Comparison of ENCODE assay signal across 7 mouse cellular contexts in genomic region chr1:44147563-44148381, GRCm38 (mm10). TPM values are rescaled to one million over a fixed set of nuclear protein-coding genes. Genes with fewer than 3 reads are reported as not detected.
DNase-seq lines count a peak whose midpoint lies in the region; ATAC-seq lines count a peak whose summit lies in the region.

Ercc5 (plus strand) TSS chr1:44147744.

- H3K9me3 ChIP-seq in intestine, embryonic 16.5 days (ENCODE audit: control insufficient read depth, low read length): no peaks in the 10 kb centered on the region
- no peaks in the 10 kb centered on the region for H3K9me3 ChIP-seq in midbrain, embryonic 11.5 days (ENCODE audit: control insufficient read depth, low read length)

- H3K27ac ChIP-seq in intestine, embryonic 16.5 days (ENCODE audit: low read length): peak within 1 kb of the TSS; percentile 85
- peak within 1 kb of the TSS; percentile 98 for H3K27ac ChIP-seq in midbrain, embryonic 11.5 days (ENCODE audit: low read depth, low read length)

- WGBS in intestine, embryonic 16.5 days: under 1% methylated on average over 66 of the region's 66 CpGs
- WGBS in midbrain, embryonic 11.5 days: under 1% methylated on average over 65 of the region's 66 CpGs

- H3K4me1 ChIP-seq in intestine, embryonic 16.5 days (ENCODE audit: control insufficient read depth, insufficient read depth, low read length): peaks cover 8% of the 10 kb centered on the region
- peaks cover 3% of the 10 kb centered on the region for H3K4me1 ChIP-seq in midbrain, embryonic 11.5 days (ENCODE audit: control insufficient read depth, insufficient read depth, low read length)

- 0 out of 2 replicates have a peak, but pooled peaks cover 2% of the 10 kb centered on the region for H3K36me3 ChIP-seq in intestine, embryonic 16.5 days (ENCODE audit: control insufficient read depth, insufficient read depth, low read length)
- H3K36me3 ChIP-seq in midbrain, embryonic 11.5 days (ENCODE audit: control insufficient read depth, insufficient read depth, low read length): no peaks in the 10 kb centered on the region

- H3K9ac ChIP-seq in intestine, embryonic 16.5 days (ENCODE audit: low read depth, low read length): peak within 1 kb of the TSS; percentile 81
- H3K9ac ChIP-seq in midbrain, embryonic 11.5 days (ENCODE audit: low read length): peak within 1 kb of the TSS; percentile 93

- no peaks in the 10 kb centered on the region for H3K27me3 ChIP-seq in intestine, embryonic 16.5 days (replicated peaks; ENCODE audit: control insufficient read depth, insufficient read depth, low read length)
- no peaks in the 10 kb centered on the region for H3K27me3 ChIP-seq in midbrain, embryonic 11.5 days (ENCODE audit: control insufficient read depth, insufficient read depth, low read length)

- peak; percentile 99 for ATAC-seq in intestine, embryonic 16.5 days
- ATAC-seq in midbrain, embryonic 11.5 days (ENCODE audit: low FRiP score): peak; percentile 97

- peak within 1 kb of the TSS; percentile 88 for H3K4me3 ChIP-seq in intestine, embryonic 16.5 days (ENCODE audit: low read length)
- H3K4me3 ChIP-seq in midbrain, embryonic 11.5 days (ENCODE audit: low read depth, low read length): peak within 1 kb of the TSS; percentile 75

- peak; percentile 94 for DNase-seq in adrenal gland, adult 2 months
- peak; percentile 83 for DNase-seq in embryo, embryonic 11.5 days (ENCODE audit: low read depth, low spot score)
- peak; percentile 75 to 79 for DNase-seq in gastrocnemius, postnatal 36 days
- peak; percentile 88 to 91 for DNase-seq in left cerebral cortex, postnatal 36 days (ENCODE audit: low spot score in 2 of 2)
- DNase-seq in midbrain, embryonic 11.5 days (ENCODE audit: low spot score, missing footprints): peak; percentile 98
- DNase-seq in skeletal muscle tissue, adult 2 months (ENCODE audit: low read depth, low spot score): peak; percentile 83

- intact Hi-C loops in gastrocnemius, postnatal 36 days (cut with DNase I): loop anchor here (5.0 kb wide), 1 partner anchor 45 kb away; the partner anchor contains the start of gene Tex30
- intact Hi-C loops in left cerebral cortex, postnatal 36 days (cut with DNase I): loop anchor here (2.0 to 5.0 kb wide), 2 partner anchors 29 to 45 kb away; partner anchors contain the start of genes Bivm, Kdelc1 and Tex30

- peak within 1 kb of the TSS; percentile 54 for H3K4me2 ChIP-seq in intestine, embryonic 16.5 days (ENCODE audit: low read depth, low read length)
- peak within 1 kb of the TSS; percentile 57 for H3K4me2 ChIP-seq in midbrain, embryonic 11.5 days

RNA-seq across cellular contexts. Expression of gene Ercc5, which starts in this region (rescaled TPM):
- 10 to 100 TPM; 17.5 to 23.9 TPM for total RNA-seq in adrenal gland, adult 2 months (2021)
- polyA plus RNA-seq in adrenal gland, adult 2 months (2012; rRNA removed): 2.6 and 3.5 TPM in 2 replicates
- 10 to 100 TPM; 13.5 to 15.7 TPM for total RNA-seq in gastrocnemius, postnatal 36 days (2021)
- 10.5 and 12.0 TPM in 2 replicates for polyA plus RNA-seq in intestine, embryonic 16.5 days (2015; fragmentation: Nextera tagmentation; extraction: Ambion mirVana)
- total RNA-seq in left cerebral cortex, postnatal 36 days (2021): 10 to 100 TPM; 19.9 to 21.1 TPM
- 41.8 and 43.5 TPM in 2 replicates for polyA plus RNA-seq in midbrain, embryonic 11.5 days (2014; fragmentation: Nextera tagmentation; extraction: Ambion mirVana)

Comparison
In these comparisons a context has a peak if more than half of its experiments do, and no peak if none do; other contexts are left out.
1. Peak in every context shown above with its lines: DNase-seq, ATAC-seq, H3K4me3 ChIP-seq and H3K27ac ChIP-seq.